Mouse (Mus musculus) CH12.LX (cell line): ENCODE results near the gene Gm28845. TPM values are rescaled to one million over a fixed set of nuclear protein-coding genes. Genes with fewer than 3 reads are reported as not detected.
A peak's percentile ranks its signal among the peaks of the same experiment; 100 is the strongest.

ENCODE experiments used
- DNase-seq: peaks from one replicate; pipeline ENCODE4 v3.0.0-alpha.2; 2013; ENCODE audit errors: extremely low read depth
- H3K27ac ChIP-seq: 2 replicates; pipeline ENCODE4 v1.5.1; 2012; ENCODE audit warnings: low read depth, mild to moderate bottlenecking, control low read depth, moderate library complexity; ENCODE audit not compliant: insufficient read depth
- H3K27me3 ChIP-seq: replicated peaks from 2 replicates; pipeline ENCODE3; 2012; ENCODE audit warnings: inconsistent platforms
- H3K36me3 ChIP-seq, 2 experiments: replicated peaks in 1 of 2; 2 replicates each; pipeline versions ENCODE3 to v1.6.1; 2012; ENCODE audit warnings: inconsistent platforms in 1 of 2, low read length in 1 of 2, mild to moderate bottlenecking in 1 of 2, mixed read lengths in 1 of 2, moderate library complexity in 1 of 2; ENCODE audit not compliant: control insufficient read depth in 1 of 2, insufficient read depth in 1 of 2
- H3K4me1 ChIP-seq, 2 experiments: 2 replicates each; pipeline ENCODE4 v1.6.1; 2012; ENCODE audit warnings: inconsistent platforms in 1 of 2, moderate library complexity in 1 of 2; ENCODE audit not compliant: insufficient read depth in 2 of 2, control insufficient read depth in 1 of 2
- H3K4me2 ChIP-seq: 2 replicates; pipeline ENCODE4 v1.6.1; 2012; ENCODE audit warnings: low read depth, mild to moderate bottlenecking, control low read depth; ENCODE audit not compliant: poor library complexity, insufficient read depth, severe bottlenecking
- H3K4me3 ChIP-seq, 3 experiments: fragments of 150-350 bp in 1 of 3; sonication (generic) in 1 of 3; replicated peaks in 1 of 3; 2 replicates each; pipeline versions ENCODE3 to v1.5.1; 2011 to 2012; ENCODE audit warnings: low read depth in 2 of 3, low read length in 2 of 3, mild to moderate bottlenecking in 2 of 3, moderate library complexity in 2 of 3, control low read depth in 1 of 3, improper control_type of control experiment in 1 of 3, inconsistent platforms in 1 of 3, mixed read lengths in 1 of 3; ENCODE audit not compliant: poor library complexity in 1 of 3
- H3K79me2 ChIP-seq: replicated peaks from 2 replicates; pipeline ENCODE4 v1.6.1; 2012; ENCODE audit warnings: mild to moderate bottlenecking, moderate library complexity; ENCODE audit not compliant: control insufficient read depth, poor library complexity, insufficient read depth, severe bottlenecking; ENCODE audit errors: extremely low read depth
- H3K9ac ChIP-seq: 2 replicates; pipeline ENCODE4 v1.6.1; 2012; ENCODE audit warnings: low read depth, mild to moderate bottlenecking, control low read depth, moderate library complexity; ENCODE audit not compliant: insufficient read depth
- H3K9me3 ChIP-seq: replicated peaks from 2 replicates; pipeline ENCODE3; 2012; ENCODE audit warnings: low read length, inconsistent platforms, mixed read lengths
- BHLHE40 ChIP-seq: IDR thresholded peaks from 2 replicates; pipeline ENCODE4 v1.6.1; 2011; ENCODE audit warnings: mild to moderate bottlenecking, low read depth, low read length, improper control_type of control experiment
- CHD1 ChIP-seq: IDR thresholded peaks from 2 replicates; pipeline ENCODE4 v1.6.1; 2012; ENCODE audit warnings: low read depth, low read length, improper control_type of control experiment, inconsistent platforms
- CTCF ChIP-seq, 2 experiments: IDR thresholded peaks in 1 of 2; conservative IDR thresholded peaks in 1 of 2; 2 replicates each; pipeline ENCODE4 v1.5.1; 2011 to 2012; ENCODE audit warnings: low read depth in 2 of 2, low read length in 2 of 2, improper control_type of control experiment in 1 of 2, inconsistent platforms in 1 of 2, mild to moderate bottlenecking in 1 of 2, moderate library complexity in 1 of 2
- GABPA ChIP-seq: IDR thresholded peaks from 2 replicates; pipeline ENCODE4 v1.6.1; 2012; ENCODE audit warnings: low read depth, low read length, improper control_type of control experiment, inconsistent platforms; ENCODE audit not compliant: insufficient replicate concordance
- MAX ChIP-seq: IDR thresholded peaks from 2 replicates; pipeline ENCODE4 v1.6.1; 2011; ENCODE audit warnings: low read length, improper control_type of control experiment
- MXI1 ChIP-seq: IDR thresholded peaks from 2 replicates; pipeline ENCODE4 v1.6.1; 2011; ENCODE audit warnings: mild to moderate bottlenecking, low read depth, low read length, improper control_type of control experiment
- MYC ChIP-seq: IDR thresholded peaks from 2 replicates; pipeline ENCODE4 v1.6.1; 2011; ENCODE audit warnings: low read depth, mild to moderate bottlenecking, improper control_type of control experiment, low read length
- POLR2AphosphoS2 ChIP-seq: IDR thresholded peaks from 2 replicates; pipeline ENCODE4 v1.6.1; 2011; ENCODE audit warnings: low read depth, low read length, improper control_type of control experiment
- RCOR1 ChIP-seq: conservative IDR thresholded peaks from 2 replicates; pipeline ENCODE4 v1.6.1; 2012; ENCODE audit warnings: low read depth, mild to moderate bottlenecking, inconsistent platforms, low read length, improper control_type of control experiment
- SIN3A ChIP-seq: IDR thresholded peaks from 2 replicates; pipeline ENCODE4 v1.6.1; 2012; ENCODE audit warnings: low read length, improper control_type of control experiment, inconsistent platforms
- TBP ChIP-seq: conservative IDR thresholded peaks from 2 replicates; pipeline ENCODE4 v1.6.1; 2011; ENCODE audit warnings: low read depth, low read length, improper control_type of control experiment
- ZMIZ1 ChIP-seq: IDR thresholded peaks from 2 replicates; pipeline ENCODE4 v1.6.1; 2012; ENCODE audit warnings: low read depth, mild to moderate bottlenecking, inconsistent platforms, low read length, improper control_type of control experiment
- dilution Hi-C: fragments of 300-500 bp; cut with MboI; formaldehyde crosslinking; loops from 2 replicates; pipeline ENCODE4 v1.14.3; 2020; ENCODE audit warnings: low sequenced_read_pairs; ENCODE audit not compliant: extremely low pct_unique_long_range_greater_than_20kb, extremely low pct_ligation_motif_present
- in situ Hi-C: fragments of 300-500 bp; cut with MboI; formaldehyde crosslinking; loops from 3 replicates; pipeline ENCODE4 v1.14.3; 2019; ENCODE audit warnings: low sequenced_read_pairs, low pct_ligation_motif_present, low pct_unique_long_range_greater_than_20kb, mixed read lengths
- polyA plus RNA-seq: library from polyadenylated mRNA; unstranded; fragments of >175 nt; gene quantifications from 2 replicates; pipeline ENCODE4 v1.2.1, GENCODE M21; 2012; ENCODE audit warnings: low read depth; ENCODE audit not compliant: insufficient read length
- total RNA-seq, 2 experiments: library from RNA; depleted of rRNA; stranded (reverse); fragments of 300-350 nt in 1 of 2; fragments of >200 nt in 1 of 2; gene quantifications; 2 replicates each; pipeline ENCODE4 v1.2.3; 2012 to 2014

Gm28845 gene
- total RNA-seq (2012; rRNA removed) (not detected in 2 replicates), total RNA-seq (2014; rRNA removed) (not detected in 2 replicates), polyA plus RNA-seq (not detected in 2 replicates)

DNA sequence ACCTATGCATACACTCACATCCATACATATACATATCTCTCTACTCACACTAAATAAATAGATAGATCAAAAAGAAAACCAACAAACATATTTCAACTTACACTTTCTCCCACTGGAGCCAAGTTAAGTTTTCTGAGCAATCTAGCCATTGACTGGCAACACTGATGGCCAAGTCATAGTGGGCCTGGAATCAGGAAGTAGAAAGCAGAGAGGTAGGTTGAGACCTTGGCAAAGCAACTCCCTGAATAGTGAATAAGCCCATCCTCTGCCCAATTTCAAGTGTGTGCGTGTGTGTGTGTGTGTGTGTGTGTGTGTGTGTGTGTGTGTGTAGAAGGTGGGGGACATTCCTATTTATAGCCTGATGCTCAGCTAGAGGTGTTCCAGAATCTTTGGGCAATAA lies at the start of gene Gm28845:
Gene Gm28845 (minus strand): TSS at position 121 of the 400 bp plus-strand sequence.
- H3K27ac ChIP-seq: no peak within 1 kb of the TSS
- H3K27me3 ChIP-seq: no peaks in the 10 kb centered on the region
- dilution Hi-C loops (no loop called here), in situ Hi-C loops (loop anchor here (10.0 kb wide), 1 partner anchor 55 kb away; no protein-coding TSS in a partner anchor)
- no peaks in the 10 kb centered on the region for H3K36me3 ChIP-seq
- H3K9ac ChIP-seq: no peak within 1 kb of the TSS
- no peaks in the 10 kb centered on the region for H3K79me2 ChIP-seq
- no peak within 1 kb of the TSS for H3K4me2 ChIP-seq
- DNase-seq: peak; percentile 12
- no peak within 1 kb of the TSS for H3K4me3 ChIP-seq
- H3K9me3 ChIP-seq: no peaks in the 10 kb centered on the region
- TF ChIP-seq RCOR1 (no peak), SIN3A (no peak), CHD1 (no peak), MXI1 (no peak), MYC (no peak), ZMIZ1 (no peak), POLR2AphosphoS2 (no peak), BHLHE40 (no peak), GABPA (no peak), TBP (no peak)
- H3K4me1 ChIP-seq: no peaks in the 10 kb centered on the region

DNA sequence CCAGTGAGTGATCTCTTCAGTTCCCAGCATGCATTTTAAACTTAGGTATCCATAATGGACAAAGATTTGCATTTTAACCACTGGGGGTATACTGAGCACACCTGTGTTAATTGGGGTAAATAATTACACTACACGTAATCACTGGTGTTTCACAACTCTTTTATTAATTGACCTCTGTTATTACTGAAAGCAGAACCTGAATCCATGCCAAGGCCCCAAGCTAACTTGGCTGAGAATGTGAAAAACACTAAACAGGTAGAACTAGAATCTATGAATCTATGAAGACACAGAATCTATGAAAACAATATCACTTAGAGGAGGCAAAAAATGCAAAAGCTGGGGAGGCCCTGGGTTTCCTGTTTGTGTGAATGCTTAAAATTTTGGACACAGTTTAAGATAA lies 48.1 kb upstream of the Gm28845 start:
- dilution Hi-C loops: no loop called here
- H3K4me1 ChIP-seq: peaks cover 0 to 7% of the 10 kb centered on the region in 2 experiments; a peak in 1 of 4 replicates
- no peak for TF ChIP-seq CHD1
- TF ChIP-seq SIN3A: no peak
- TF ChIP-seq BHLHE40: no peak
- TF ChIP-seq, all 38 proteins: peak for 0
- Histone ChIP-seq H3K9ac (no peak overlapping the region), H3K9me3 (no peaks in the 10 kb centered on the region), H3K27me3 (no peaks in the 10 kb centered on the region), H3K79me2 (no peaks in the 10 kb centered on the region), H3K4me3 (no peak overlapping the region), H3K4me2 (no peak overlapping the region), H3K27ac (no peak overlapping the region), H3K36me3 (peaks cover 0 to 35% of the 10 kb centered on the region in 2 experiments)
- no peak for DNase-seq
- in situ Hi-C loops: no loop called here

GRCm38 (mm10) chr1:65162210-65162609 lies 42.9 kb upstream of the Gm28845 start:
- H3K4me2 ChIP-seq: no peak overlapping the region
- TF ChIP-seq CTCF (conservative IDR thresholded peaks at IDR 0.05 in 1 of 2, IDR thresholded peaks at IDR 0.05 in 1 of 2; ENCODE audit: low read depth in 2 of 2, low read length in 2 of 2) (peak in 1 of 2 experiments; percentile 11; a peak in 1 of 4 replicates), MAX (no peak)
- dilution Hi-C loops: no loop called here
- H3K4me1 ChIP-seq: no peaks in the 10 kb centered on the region
- DNase-seq: no peak
- H3K9ac ChIP-seq: no peak overlapping the region
- no peak overlapping the region for H3K4me3 ChIP-seq
- H3K79me2 ChIP-seq: no peaks in the 10 kb centered on the region
- no peaks in the 10 kb centered on the region for H3K27me3 ChIP-seq
- peaks cover 0 to 42% of the 10 kb centered on the region in 2 experiments for H3K36me3 ChIP-seq
- in situ Hi-C loops: no loop called here
- H3K27ac ChIP-seq: no peak overlapping the region
- H3K9me3 ChIP-seq: no peaks in the 10 kb centered on the region
